Mouse (Mus musculus) induced T-regulatory cell, adult 2 months (primary cell): ENCODE measurements around the gene Gtdc1.

Source experiments
- DNase-seq: peaks from one replicate; pipeline ENCODE4 v3.0.0-alpha.2; 2012; ENCODE audit warnings: low read depth

The Gtdc1 gene

DNA sequence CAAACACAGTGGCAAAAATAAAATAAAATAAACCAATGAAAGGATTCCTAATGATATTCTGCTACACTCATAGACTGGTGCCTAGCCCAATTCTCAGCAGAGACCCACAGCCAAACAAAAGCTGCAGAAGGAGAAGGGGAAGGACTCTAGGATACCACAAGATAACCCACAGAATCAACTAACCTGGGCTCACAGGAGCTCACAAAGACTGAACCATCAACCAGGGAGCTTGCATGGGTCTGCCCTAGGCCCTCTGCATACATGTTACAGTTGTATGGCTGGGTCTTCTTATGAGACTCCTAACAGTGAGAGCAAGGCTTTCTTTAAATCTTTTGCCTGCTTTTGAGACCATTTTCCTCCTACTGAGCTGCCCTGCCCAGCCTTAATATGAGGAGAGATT, 2.8 kb downstream of the Gtdc1 start:
- peak; percentile 28 for DNase-seq

DNA sequence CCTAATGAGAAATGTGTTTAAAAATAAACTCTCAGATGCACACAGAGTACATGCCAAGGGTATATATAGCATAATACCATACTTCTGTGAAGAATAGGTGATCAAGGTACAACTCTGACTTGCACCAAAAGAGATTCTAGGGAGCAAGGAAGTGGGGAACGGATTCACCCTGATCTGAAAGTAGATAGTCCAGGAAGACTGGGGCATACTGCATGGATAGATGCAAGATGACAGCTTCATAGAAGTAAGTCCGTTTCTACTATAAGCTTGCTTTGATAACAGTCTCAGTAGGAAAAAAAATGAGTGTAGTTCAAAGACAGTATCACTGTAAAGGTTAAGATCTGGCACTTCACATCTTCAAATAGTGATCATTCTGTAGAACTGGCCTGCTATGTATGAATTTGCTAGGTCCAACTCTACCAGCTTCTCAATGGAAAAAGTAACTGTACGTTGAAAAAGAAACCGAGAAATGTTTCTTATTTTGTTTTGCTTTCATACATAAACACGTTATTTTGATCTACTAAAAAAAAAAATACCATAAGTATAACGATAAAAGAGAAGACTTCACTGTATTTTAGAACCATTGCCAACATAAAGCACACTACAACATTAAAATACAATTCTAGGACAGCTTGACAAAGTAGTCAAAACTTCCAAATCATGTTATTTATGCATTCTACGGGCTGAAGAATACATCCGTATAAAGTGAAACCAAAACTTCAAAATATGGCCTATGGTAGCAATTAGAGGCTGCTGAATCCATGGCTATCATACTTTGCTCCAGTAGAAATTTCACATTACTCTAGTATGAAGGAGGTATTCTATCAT, 4.2 kb downstream of the Gtdc1 start:
- DNase-seq = peak; percentile 77

DNA sequence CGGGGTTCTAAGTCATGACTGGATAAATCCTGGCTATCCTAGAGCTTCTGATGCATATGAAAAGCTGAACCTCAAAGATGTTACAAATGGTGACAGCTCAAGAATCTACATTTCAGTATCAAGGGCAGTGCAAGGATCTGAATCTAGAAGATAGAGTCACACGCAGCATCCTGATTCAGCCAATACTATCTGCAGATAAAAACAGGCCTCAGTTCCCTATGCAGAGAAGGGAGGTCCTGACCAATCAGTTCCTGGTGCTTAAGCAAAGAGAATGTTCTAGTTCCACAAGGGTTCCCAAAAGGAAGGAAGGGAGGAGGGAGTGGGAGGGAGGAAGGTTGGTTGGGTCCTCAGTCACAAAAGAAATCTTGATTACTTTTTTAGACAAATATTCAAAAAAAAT, 5.0 kb downstream of the Gtdc1 start:
- DNase-seq = peak; percentile 39

DNA sequence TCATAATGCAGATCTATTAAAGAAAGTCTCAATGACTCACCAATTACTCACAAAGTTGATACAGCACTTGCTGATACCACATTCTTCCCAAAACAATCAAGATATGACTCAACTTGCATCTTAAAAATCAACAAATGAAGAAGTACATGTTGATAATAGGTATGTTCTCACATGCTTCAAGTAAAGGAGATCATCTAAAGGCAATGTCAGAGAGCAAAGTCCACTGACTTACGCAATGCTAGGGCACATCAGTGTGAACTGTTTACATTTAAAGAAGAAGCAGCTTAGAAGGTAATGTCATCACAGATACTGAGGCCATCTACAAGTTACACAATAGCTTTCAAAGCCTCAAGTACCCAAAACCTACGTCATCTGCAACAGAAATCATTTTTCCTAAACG, 7.0 kb downstream of the Gtdc1 start:
- peak; percentile 72 for DNase-seq

DNA sequence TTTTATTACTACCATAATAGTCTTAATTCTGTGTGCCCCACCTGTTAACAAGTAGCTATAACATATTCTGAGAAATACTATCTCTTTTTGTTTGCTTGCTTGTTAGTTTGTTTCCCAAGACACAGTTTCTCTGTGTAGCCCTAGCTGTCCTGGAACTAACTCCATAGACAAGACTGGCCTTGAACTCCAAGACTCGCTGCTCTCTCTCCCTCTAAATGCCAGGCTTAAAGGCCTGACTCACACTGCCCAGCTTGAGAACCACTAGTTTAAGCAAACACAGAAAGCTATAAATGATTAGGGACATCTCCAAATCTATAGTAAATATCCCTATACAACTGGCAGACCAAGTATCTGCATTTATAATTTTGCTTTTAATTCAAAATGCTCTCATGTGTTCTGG, 8.1 kb downstream of the Gtdc1 start:
- DNase-seq = peak; percentile 9

DNA sequence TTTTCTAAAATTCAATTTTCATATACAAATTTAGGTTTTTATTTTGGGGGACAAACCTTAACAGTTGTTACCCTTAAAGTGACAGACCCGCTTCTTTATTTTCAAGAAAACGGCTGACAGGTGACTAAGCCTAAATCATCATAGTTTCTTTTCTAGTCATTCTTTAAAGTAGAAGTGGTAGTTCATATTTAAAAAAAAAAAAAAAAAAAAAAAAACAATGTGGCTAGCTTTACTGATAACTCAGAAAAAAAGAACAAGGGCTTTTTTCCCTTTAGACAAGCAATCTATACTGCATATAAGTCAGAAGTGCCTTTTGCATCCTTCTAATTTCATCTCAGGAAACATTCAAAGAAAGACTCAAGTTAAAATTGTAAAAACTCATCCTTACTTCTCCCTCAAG, 8.7 kb downstream of the Gtdc1 start:
- no peak for DNase-seq

DNA sequence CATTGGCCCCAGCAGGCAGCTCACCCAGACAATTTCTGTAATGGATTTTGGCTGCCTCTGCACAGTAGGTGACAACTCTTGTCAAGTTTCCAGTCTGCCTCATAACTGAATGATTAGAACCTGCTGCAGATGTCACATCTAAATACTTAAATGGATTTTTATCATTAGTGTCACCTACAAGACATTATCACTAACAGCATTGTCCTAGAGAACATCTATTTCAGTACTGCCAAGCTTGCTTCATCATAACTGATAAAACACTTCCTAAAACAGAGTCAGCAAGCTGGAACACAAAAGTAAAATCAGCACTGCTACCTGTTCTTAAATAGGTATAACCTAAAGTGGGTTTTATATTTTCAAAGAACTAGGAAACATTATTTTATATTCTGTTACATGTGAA, 11.2 kb downstream of the Gtdc1 start:
- DNase-seq = no peak

DNA sequence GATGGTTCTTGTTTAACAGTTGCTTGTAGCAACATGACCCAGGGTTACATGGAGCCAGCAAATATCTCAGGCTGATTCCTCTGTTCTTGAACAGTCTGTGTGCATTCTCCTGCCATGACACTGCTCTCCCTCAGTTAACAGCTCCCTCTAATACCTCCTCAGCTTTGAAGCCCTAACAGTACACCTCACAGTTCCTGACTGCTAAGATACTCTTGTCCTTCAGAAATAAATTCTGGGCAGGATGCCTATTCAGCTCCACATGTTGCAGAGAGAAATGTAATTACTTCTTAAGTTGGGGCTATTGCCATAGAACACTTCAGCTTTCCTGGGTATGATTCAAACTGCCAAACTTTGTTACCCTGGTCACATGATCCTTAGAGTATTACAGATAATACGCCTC, 29.7 kb downstream of the Gtdc1 start:
- no peak for DNase-seq

DNA sequence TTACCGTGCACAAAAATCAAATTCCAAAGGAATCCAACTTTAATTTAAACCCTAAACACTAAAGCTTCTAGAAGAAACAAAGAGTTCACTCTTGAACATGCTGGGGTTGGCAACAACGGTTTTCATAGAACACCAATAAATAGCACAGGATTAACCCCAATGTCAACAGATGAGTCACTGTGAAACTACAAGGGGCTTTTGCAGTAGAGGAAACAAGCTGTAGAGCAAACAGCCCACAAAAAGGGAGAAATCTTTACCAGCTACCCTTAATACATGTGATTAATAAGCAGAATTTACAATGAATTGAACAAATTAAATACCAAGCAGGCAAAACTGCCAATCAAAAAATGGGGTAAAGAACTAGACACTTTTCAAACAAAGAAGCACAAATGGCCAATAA, 53.7 kb downstream of the Gtdc1 start:
- DNase-seq = peak; percentile 60

DNA sequence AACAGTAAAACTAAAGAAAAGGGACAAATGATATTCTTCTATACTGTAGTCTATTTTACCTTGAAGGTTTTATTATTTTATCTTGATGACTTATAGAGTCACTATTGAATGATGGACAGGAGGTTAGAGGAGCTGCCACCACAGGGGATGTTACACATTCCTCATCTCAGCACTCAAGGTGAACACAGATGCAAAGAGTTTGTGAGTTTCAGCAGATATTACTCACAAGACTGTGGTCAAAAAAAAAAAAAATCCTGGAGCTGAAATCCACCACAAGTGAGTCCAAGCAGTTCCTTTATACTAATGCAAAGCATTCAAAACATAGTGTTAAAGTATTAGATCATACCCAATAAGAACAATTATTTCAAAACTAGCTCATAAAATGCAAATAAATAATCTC, 62.7 kb downstream of the Gtdc1 start:
- DNase-seq = no peak

DNA sequence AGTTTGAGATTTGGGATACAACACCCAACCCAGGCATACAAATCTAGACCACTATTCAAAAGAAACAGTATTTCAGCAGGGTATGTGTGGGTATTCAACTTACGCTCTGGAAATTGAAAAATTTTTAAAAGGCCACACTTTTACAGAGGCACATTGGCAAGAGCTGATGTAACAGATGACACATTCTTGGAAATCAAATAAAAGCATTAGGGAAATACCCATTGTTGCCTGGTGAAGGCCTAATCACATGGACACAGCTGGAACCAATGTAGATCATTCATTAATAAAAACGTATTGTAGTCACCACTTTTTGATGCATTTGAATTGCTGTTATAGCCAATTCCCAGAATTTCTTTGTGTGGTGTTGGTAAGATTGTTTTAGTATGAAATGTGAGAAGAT, 73.0 kb downstream of the Gtdc1 start:
- DNase-seq = no peak

DNA sequence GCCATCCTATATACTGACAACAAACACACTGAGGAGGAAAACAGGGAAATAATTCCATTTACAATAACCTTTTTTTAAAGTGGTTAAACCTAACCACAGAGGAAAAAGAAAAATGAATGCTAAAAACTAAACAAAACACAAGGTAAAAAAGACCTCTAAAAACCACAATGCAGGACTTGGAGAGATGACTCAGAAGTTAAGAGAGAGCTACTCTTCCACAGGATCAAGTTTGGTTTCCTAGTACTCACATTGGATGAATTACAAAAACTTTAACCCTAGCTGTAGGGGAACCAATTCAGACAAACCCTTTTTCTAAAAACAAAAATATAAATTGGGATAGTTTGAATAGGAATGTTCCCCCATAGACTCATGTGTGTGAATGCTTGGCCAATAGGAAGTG, 77.8 kb downstream of the Gtdc1 start:
- no peak for DNase-seq

DNA sequence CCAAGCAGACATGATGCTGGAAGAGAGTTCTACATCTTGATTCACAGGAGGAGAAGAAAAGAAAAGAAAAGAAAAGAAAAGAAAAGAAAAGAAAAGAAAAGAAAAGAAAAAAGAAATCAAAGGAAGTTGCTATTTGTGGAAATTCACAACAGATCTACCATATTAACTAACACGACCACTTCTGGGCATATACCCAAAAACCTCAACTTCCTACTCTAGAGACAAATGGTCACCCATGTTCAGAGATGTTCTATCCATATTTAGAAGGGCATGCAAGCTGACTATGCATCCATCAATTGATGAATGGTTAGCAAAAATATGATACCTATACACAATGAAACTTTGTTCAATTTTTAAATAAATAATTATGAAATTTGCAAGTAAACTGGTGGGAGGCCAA, 79.3 kb downstream of the Gtdc1 start:
- no peak for DNase-seq

DNA sequence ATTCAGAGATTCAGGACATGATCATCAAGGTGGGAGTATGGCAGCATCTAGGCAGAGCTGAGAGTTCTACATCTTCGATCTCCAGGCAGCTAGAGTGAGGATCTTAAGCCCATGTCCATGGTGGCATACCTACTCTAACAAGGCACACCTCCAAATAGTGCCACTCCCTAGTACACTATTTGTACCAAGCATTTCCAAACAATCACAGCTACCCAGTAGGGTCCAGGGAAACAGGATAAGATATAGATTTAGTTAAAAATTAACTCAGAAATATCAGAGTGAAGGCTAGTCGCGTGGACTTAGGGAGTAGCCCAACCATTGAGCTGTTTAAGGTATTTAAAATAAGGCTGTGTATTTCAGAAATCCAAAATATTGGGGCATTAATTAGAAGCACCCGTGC, 82.0 kb downstream of the Gtdc1 start:
- no peak for DNase-seq

DNA sequence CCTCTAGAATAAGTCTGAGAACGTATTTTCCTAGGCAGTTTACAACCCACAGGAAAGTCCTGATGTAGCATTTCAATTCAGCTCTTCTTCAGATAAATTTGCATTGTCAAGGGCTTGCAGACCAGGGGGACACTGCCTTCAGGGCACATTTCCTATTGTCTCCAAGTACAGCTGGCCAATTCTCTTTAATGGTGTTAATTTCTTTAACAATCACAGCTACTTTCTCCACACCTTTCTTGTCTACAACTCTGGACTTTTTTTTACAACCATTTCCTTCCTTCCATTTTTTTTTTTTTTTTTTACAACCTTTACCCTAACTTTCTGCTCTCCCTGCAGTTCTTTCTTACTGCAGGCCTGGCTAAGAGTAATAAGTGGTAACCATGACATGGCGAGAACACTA, 97.7 kb downstream of the Gtdc1 start:
- DNase-seq = no peak

DNA sequence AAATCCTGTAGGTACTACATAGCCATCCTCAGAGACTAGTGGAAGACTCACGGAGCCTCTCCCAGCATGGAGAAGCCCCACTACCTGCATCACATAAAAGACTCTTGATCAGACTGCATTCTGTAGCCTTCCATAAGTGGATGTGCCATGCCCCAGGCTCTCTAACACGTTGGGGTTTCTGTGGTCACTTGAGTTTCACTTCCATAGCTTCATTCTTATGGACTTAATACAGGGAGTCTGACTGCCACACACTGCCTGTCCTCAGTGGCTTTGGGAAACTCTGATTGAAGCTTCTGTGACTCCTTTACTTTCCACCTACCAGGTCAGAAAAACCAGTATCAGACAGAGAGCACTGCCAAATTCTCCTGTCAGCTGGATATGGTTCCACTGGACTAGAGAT, 98.1 kb downstream of the Gtdc1 start:
- DNase-seq = no peak

DNA sequence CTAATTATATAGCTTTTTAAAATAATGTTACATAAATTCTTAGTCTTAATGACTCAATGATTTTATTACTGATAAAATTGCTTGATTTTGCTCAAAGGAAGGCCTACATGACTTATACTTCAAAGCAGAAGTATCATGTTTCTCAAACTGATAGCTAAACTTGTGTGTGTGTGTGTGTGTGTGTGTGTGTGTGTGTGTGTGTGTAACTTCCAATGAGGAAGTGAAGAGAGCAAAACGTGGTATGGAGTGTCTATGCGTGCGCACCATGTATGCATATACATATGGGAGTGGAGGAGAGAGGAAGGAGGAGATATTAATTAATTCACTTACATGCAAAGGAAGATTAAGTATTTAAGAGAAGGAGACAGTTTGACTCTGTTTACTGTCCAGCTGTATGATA, 100.8 kb downstream of the Gtdc1 start:
- DNase-seq = no peak

DNA sequence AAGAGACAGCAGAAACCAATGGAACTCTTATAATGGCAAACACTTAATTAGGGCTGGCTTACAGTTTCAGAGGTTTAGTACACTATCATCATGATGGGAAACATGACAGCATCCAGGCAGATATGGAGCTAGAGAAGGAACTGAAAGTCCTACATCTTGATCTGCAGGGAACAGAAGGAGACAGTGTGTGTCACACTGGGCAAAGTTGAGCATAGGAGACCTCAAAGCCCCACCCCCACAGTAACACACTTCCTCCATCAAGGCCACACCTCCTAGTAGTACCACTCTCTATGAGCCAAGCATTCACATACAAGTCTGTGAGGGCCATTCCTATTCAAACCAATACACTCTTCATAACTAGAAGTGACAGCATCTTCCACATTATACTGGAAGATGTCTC, 109.7 kb downstream of the Gtdc1 start:
- DNase-seq = no peak

DNA sequence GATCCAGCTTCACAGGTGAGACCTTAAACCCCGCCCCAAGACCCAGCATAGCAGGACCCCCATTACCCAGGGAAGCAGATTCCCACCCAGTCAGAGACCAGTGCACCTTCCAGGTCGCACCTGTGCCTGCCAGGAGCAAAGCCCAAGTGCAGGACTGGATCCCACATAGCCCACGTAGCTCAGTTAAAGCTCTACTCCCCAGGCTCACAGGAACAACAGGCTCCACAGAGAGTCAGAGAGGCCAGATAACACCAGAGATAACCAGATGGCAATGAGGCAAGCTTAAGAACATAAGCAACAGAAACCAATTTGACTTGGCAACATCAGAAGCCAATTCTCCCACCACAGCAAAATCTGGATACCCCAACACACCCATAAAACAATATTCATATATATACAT, 113.7 kb downstream of the Gtdc1 start:
- no peak for DNase-seq

DNA sequence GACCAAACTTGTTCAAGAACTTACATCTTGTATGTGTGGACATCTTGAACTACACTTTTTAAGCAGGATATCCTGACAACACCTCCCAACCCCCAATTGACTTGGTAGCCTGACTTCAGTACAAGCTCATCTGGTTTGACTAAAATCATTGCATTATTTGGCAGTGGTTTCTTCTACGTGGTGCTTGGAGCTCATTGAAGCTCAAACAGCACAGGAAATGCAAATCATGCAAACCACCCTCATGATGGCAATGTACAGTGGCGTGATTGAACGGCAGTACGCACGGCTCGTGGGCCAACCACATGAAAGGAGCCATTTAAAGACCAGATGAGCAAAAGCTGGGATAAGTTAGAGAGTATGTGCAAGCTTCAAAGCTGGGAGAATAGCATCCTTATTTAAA, 123.0 kb downstream of the Gtdc1 start:
- DNase-seq = peak; percentile 51

DNA sequence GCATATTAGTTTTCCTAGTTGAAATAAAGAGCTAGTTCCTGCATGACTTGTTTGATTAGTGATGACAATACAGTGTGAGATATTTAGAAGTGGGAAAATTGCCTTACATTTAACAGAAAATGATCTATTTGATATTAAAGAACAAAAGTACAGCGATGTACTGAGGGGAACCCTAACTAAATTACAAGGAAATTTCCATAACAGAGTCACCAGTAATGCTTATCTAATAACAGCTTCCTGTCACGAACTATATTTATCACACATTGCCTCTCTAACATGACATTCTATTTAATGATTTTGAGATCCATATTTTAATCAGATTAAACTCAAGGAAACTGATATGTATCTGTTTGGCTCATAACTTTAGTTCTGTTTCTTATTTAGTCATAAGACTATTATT, 126.1 kb downstream of the Gtdc1 start:
- no peak for DNase-seq

DNA sequence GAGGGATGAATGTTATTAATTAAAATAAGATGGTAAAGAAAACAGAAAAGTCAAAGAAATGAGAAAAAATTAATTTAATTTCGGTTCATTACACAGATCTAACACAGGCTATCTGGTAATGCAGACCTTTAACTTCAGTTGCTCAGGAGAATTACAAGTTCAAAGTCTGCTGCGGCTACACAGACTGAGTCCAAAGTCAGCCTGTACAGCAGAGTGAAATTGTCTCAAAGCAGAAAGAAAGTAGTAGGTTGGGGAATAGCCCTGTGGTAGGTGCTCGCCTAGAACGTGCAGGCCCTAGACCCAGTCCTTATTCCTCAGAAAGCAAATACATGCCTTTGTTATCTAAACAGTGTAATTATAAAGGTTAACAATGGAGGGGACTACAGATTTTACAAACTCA, 135.6 kb downstream of the Gtdc1 start:
- no peak for DNase-seq

DNA sequence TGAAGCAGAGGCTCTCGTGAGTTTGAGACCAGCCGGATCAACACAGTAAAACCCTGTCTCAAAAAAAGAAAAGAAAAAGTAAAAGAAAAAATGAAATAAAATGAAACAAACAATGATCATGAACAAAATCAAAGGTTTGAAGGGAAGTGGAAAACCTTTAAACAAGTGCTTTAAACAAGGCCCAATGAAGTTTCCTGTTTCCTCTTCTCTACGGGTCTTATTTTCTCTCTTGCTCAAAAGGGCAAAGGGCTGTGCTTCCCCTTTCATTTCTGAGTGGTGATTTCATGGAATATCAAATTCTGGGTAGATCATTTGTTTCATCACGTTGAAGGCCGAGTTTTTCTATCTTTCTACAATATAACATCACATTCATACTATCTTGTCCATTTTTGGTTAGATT, 136.3 kb downstream of the Gtdc1 start:
- peak; percentile 9 for DNase-seq

DNA sequence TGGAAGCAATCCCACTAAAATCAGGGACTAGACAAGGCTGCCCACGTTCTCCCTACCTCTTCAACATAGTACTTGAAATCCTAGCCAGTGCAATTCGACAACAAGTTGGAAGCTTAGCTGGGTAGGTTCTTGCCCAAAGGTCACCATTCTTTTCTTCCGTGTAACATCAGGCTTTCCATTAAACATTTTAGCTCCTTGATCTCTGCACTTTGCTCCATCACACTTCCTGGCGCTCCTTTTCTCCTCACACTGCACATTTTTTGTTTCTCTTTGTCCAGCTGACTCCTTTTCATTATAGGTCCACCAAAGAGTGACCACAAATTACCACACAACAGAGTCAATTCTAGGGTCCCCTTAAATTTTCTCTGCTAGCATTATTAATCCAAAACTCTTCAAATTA, 144.7 kb downstream of the Gtdc1 start:
- no peak for DNase-seq

DNA sequence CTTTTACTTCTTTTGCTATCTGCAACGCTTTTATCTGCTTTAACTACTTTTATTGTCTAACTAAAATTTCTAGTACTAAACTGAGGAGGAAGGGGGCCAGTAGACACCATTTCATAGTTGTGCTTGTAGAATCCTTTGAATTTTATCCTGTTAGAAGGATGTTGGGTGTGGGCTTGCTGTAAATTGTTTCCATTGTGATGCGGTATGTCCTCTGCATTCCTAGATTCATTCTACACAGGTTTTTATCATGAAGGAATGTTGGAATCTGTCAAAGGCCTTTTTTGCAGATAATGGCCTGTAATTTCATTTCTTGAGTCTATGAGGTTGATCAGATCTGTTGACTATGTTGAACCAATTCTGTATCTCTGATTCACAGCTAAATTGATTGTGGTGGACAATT, 146.5 kb downstream of the Gtdc1 start:
- no peak for DNase-seq
